Mouse (Mus musculus): ENCODE measurements around the gene Gm10229. TPM values are rescaled to one million over a fixed set of nuclear protein-coding genes. Genes with fewer than 3 reads are reported as not detected.
"Not testable (repeated sequence)": the region's sequence is repeated elsewhere in the genome, so short reads cannot be mapped to it uniquely, and the experiment has no call there.

Gene Gm10229
- polyA plus RNA-seq (2011; ENCODE audit: insufficient read depth, insufficient read length, low read depth, missing spikeins) = not detected in 2 replicates

- H3K27ac ChIP-seq (ENCODE audit: insufficient read depth, low read length); H3K9me3 ChIP-seq (replicated peaks; ENCODE audit: control insufficient read depth, insufficient read depth, low read length, poor library complexity, severe bottlenecking); H3K4me3 ChIP-seq (ENCODE audit: low read depth, low read length); H3K36me3 ChIP-seq (ENCODE audit: control insufficient read depth, insufficient read depth, low read length, poor library complexity, severe bottlenecking); H3K4me1 ChIP-seq (ENCODE audit: control insufficient read depth, insufficient read depth, low read length); H3K9ac ChIP-seq (ENCODE audit: low read depth, poor library complexity, severe bottlenecking); H3K27me3 ChIP-seq (ENCODE audit: control insufficient read depth, insufficient read depth, low read length, poor library complexity, severe bottlenecking): not testable (repeated sequence)
Observed at GRCm38 (mm10) chr16:89014984-89015383, at the start of gene Gm10229. Gene Gm10229, plus strand, starts transcription at chr16:89015284.

GRCm38 (mm10) chr16:89010659-89011058 lies 4.4 kb upstream of the Gm10229 start, which contains the start of gene Krtap22-2:
Gene Krtap22-2, minus strand, starts transcription at chr16:89010759.
- Histone ChIP-seq H3K9ac (ENCODE audit: low read depth, poor library complexity, severe bottlenecking) (no peak within 1 kb of the TSS), H3K27ac (ENCODE audit: insufficient read depth, low read length) (no peak within 1 kb of the TSS), H3K4me3 (ENCODE audit: low read depth, low read length) (no peak within 1 kb of the TSS), H3K9me3 (replicated peaks; ENCODE audit: control insufficient read depth, insufficient read depth, low read length, poor library complexity, severe bottlenecking) (no peaks in the 10 kb centered on the region), H3K4me1 (ENCODE audit: control insufficient read depth, insufficient read depth, low read length) (no peaks in the 10 kb centered on the region), H3K27me3 (ENCODE audit: control insufficient read depth, insufficient read depth, low read length, poor library complexity, severe bottlenecking) (no peaks in the 10 kb centered on the region), H3K36me3 (ENCODE audit: control insufficient read depth, insufficient read depth, low read length, poor library complexity, severe bottlenecking) (no peaks in the 10 kb centered on the region)
- TF ChIP-seq POLR2A (IDR thresholded peaks at IDR 0.05; ENCODE audit: insufficient read depth, low read length) (no peak), CTCF (IDR thresholded peaks at IDR 0.05; ENCODE audit: low read depth, low read length) (no peak), EP300 (IDR thresholded peaks at IDR 0.05; ENCODE audit: insufficient read depth, low read depth, low read length) (no peak)

- Histone ChIP-seq H3K9me3 (replicated peaks; ENCODE audit: control insufficient read depth, insufficient read depth, low read length, poor library complexity, severe bottlenecking) (no peaks in the 10 kb centered on the region), H3K4me3 (ENCODE audit: low read depth, low read length) (no peak overlapping the region), H3K4me1 (ENCODE audit: control insufficient read depth, insufficient read depth, low read length) (no peaks in the 10 kb centered on the region), H3K27me3 (ENCODE audit: control insufficient read depth, insufficient read depth, low read length, poor library complexity, severe bottlenecking) (no peaks in the 10 kb centered on the region), H3K36me3 (ENCODE audit: control insufficient read depth, insufficient read depth, low read length, poor library complexity, severe bottlenecking) (no peaks in the 10 kb centered on the region), H3K9ac (ENCODE audit: low read depth, poor library complexity, severe bottlenecking) (no peak overlapping the region), H3K27ac (ENCODE audit: insufficient read depth, low read length) (no peak overlapping the region)
- TF ChIP-seq POLR2A (IDR thresholded peaks at IDR 0.05; ENCODE audit: insufficient read depth, low read length) (no peak), CTCF (IDR thresholded peaks at IDR 0.05; ENCODE audit: low read depth, low read length) (no peak), EP300 (IDR thresholded peaks at IDR 0.05; ENCODE audit: insufficient read depth, low read depth, low read length) (no peak)
Observed at GRCm38 (mm10) chr16:89013973-89014372, 1.1 kb upstream of the Gm10229 start.

GRCm38 (mm10) chr16:89031399-89031798 lies 16.3 kb downstream of the Gm10229 start, which contains the start of gene Krtap6-1:
Gene Krtap6-1, plus strand, starts transcription at chr16:89031699.
- not testable (repeated sequence) for H3K9ac ChIP-seq (ENCODE audit: low read depth, poor library complexity, severe bottlenecking); H3K27ac ChIP-seq (ENCODE audit: insufficient read depth, low read length); H3K4me1 ChIP-seq (ENCODE audit: control insufficient read depth, insufficient read depth, low read length); H3K4me3 ChIP-seq (ENCODE audit: low read depth, low read length); H3K9me3 ChIP-seq (replicated peaks; ENCODE audit: control insufficient read depth, insufficient read depth, low read length, poor library complexity, severe bottlenecking); H3K27me3 ChIP-seq (ENCODE audit: control insufficient read depth, insufficient read depth, low read length, poor library complexity, severe bottlenecking); H3K36me3 ChIP-seq (ENCODE audit: control insufficient read depth, insufficient read depth, low read length, poor library complexity, severe bottlenecking)

DNA sequence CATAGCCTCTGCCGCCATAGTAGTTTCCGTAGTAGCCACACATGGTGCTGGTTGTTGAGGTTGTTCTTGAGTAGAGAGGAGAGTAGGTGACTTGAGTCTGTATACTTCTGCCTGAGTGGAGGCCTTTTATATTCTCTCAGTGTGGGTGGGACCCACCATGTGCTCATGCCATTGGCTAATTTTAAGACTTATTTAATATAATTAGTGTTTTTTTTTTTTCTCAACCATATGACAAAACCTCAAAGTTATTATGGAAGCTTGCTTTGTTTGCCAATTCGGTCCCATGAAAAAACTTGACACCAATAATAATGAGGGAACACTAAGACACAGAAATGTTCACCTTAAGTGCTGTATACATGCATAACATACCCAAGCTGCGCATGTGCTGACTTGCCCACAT lies 26.3 kb downstream of the Gm10229 start, which contains the start of gene Gm10228:
TSS of gene Gm10228 (minus strand) at position 101 of the 400 bp plus-strand sequence.
- H3K9me3 ChIP-seq (replicated peaks; ENCODE audit: control insufficient read depth, insufficient read depth, low read length, poor library complexity, severe bottlenecking); H3K4me3 ChIP-seq (ENCODE audit: low read depth, low read length); H3K4me1 ChIP-seq (ENCODE audit: control insufficient read depth, insufficient read depth, low read length); H3K27me3 ChIP-seq (ENCODE audit: control insufficient read depth, insufficient read depth, low read length, poor library complexity, severe bottlenecking); H3K36me3 ChIP-seq (ENCODE audit: control insufficient read depth, insufficient read depth, low read length, poor library complexity, severe bottlenecking); H3K9ac ChIP-seq (ENCODE audit: low read depth, poor library complexity, severe bottlenecking); H3K27ac ChIP-seq (ENCODE audit: insufficient read depth, low read length): not testable (repeated sequence)

DNA sequence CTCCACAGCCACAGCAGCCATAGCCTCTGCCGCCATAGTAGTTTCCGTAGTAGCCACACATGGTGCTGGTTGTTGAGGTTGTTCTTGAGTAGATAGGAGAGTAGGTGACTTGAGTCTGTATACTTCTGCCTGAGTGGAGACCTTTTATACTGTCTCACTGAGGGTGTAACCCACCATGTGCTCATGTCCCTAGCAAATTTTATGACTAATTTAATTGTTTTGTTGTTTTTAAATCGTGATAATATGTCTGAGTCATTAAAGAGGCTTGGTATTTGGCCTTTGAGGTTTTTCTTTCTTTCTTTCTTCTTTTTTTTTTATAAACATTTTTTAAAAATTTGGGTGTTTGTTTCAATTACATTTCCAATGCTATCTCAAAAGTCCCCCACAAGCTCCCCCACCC lies 32.7 kb downstream of the Gm10229 start, which contains the start of gene Krtap6-5:
TSS of gene Krtap6-5 (minus strand) at position 101 of the 400 bp plus-strand sequence.
- TF ChIP-seq EP300 (IDR thresholded peaks at IDR 0.05; ENCODE audit: insufficient read depth, low read depth, low read length) = no peak
- TF ChIP-seq POLR2A (IDR thresholded peaks at IDR 0.05; ENCODE audit: insufficient read depth, low read length) = no peak
- no peak for TF ChIP-seq CTCF (IDR thresholded peaks at IDR 0.05; ENCODE audit: low read depth, low read length)
- Histone ChIP-seq H3K4me1 (ENCODE audit: control insufficient read depth, insufficient read depth, low read length) (no peaks in the 10 kb centered on the region), H3K9ac (ENCODE audit: low read depth, poor library complexity, severe bottlenecking) (no peak within 1 kb of the TSS)

GRCm38 (mm10) chr16:89063902-89064301 lies 48.8 kb downstream of the Gm10229 start, which contains the start of gene 1110025L11Rik:
Gene 1110025L11Rik, minus strand, starts transcription at chr16:89064002.
- not testable (repeated sequence) for H3K9ac ChIP-seq (ENCODE audit: low read depth, poor library complexity, severe bottlenecking); H3K9me3 ChIP-seq (replicated peaks; ENCODE audit: control insufficient read depth, insufficient read depth, low read length, poor library complexity, severe bottlenecking); H3K27ac ChIP-seq (ENCODE audit: insufficient read depth, low read length); H3K4me3 ChIP-seq (ENCODE audit: low read depth, low read length); H3K4me1 ChIP-seq (ENCODE audit: control insufficient read depth, insufficient read depth, low read length); H3K27me3 ChIP-seq (ENCODE audit: control insufficient read depth, insufficient read depth, low read length, poor library complexity, severe bottlenecking); H3K36me3 ChIP-seq (ENCODE audit: control insufficient read depth, insufficient read depth, low read length, poor library complexity, severe bottlenecking)

More for the DNA sequence above, 32.7 kb downstream of the Gm10229 start, which contains the start of gene Krtap6-5:
- H3K27me3 ChIP-seq (ENCODE audit: control insufficient read depth, insufficient read depth, low read length, poor library complexity, severe bottlenecking) = no peaks in the 10 kb centered on the region
- H3K4me3 ChIP-seq (ENCODE audit: low read depth, low read length) = no peak within 1 kb of the TSS
- no peak within 1 kb of the TSS for H3K27ac ChIP-seq (ENCODE audit: insufficient read depth, low read length)
- no peaks in the 10 kb centered on the region for H3K36me3 ChIP-seq (ENCODE audit: control insufficient read depth, insufficient read depth, low read length, poor library complexity, severe bottlenecking)
- no peaks in the 10 kb centered on the region for H3K9me3 ChIP-seq (replicated peaks; ENCODE audit: control insufficient read depth, insufficient read depth, low read length, poor library complexity, severe bottlenecking)

Other genes starting within 250 kb of the Gm10229 start
- not detected in 2 replicates for gene 2310057N15Rik, start 241.1 kb upstream of the Gm10229 start, polyA plus RNA-seq (2011; ENCODE audit: insufficient read depth, insufficient read length, low read depth, missing spikeins)
- gene Gm5965, start 237.4 kb upstream of the Gm10229 start, polyA plus RNA-seq (2011; ENCODE audit: insufficient read depth, insufficient read length, low read depth, missing spikeins) = not detected in 2 replicates
- gene Gm20741, start 203.1 kb upstream of the Gm10229 start, polyA plus RNA-seq (2011; ENCODE audit: insufficient read depth, insufficient read length, low read depth, missing spikeins) = not detected in 2 replicates
- not detected in 2 replicates for gene Krtap15, start 195.1 kb upstream of the Gm10229 start, polyA plus RNA-seq (2011; ENCODE audit: insufficient read depth, insufficient read length, low read depth, missing spikeins)
- gene Krtap14, start 189.1 kb upstream of the Gm10229 start, polyA plus RNA-seq (2011; ENCODE audit: insufficient read depth, insufficient read length, low read depth, missing spikeins) = not detected in 2 replicates
- not detected in 2 replicates for gene Krtap19-1, start 145.9 kb upstream of the Gm10229 start, polyA plus RNA-seq (2011; ENCODE audit: insufficient read depth, insufficient read length, low read depth, missing spikeins)
- gene Krtap19-2, start 141.0 kb upstream of the Gm10229 start, polyA plus RNA-seq (2011; ENCODE audit: insufficient read depth, insufficient read length, low read depth, missing spikeins) = not detected in 2 replicates
- gene Krtap19-3, start 137.2 kb upstream of the Gm10229 start, polyA plus RNA-seq (2011; ENCODE audit: insufficient read depth, insufficient read length, low read depth, missing spikeins) = not detected in 2 replicates
- gene Krtap19-4, start 130.2 kb upstream of the Gm10229 start, polyA plus RNA-seq (2011; ENCODE audit: insufficient read depth, insufficient read length, low read depth, missing spikeins) = not detected in 2 replicates
- gene Krtap19-5, start 118.8 kb upstream of the Gm10229 start, polyA plus RNA-seq (2011; ENCODE audit: insufficient read depth, insufficient read length, low read depth, missing spikeins) = not detected in 2 replicates
- gene Krtap19-9b, start 83.0 kb upstream of the Gm10229 start, polyA plus RNA-seq (2011; ENCODE audit: insufficient read depth, insufficient read length, low read depth, missing spikeins) = not detected in 2 replicates
- gene Krtap16-3, start 52.4 kb upstream of the Gm10229 start, polyA plus RNA-seq (2011; ENCODE audit: insufficient read depth, insufficient read length, low read depth, missing spikeins) = not detected in 2 replicates
- not detected in 2 replicates for gene Krtap22-2, start 4.5 kb upstream of the Gm10229 start, polyA plus RNA-seq (2011; ENCODE audit: insufficient read depth, insufficient read length, low read depth, missing spikeins)
- gene Krtap6-1, start 16.4 kb downstream of the Gm10229 start, polyA plus RNA-seq (2011; ENCODE audit: insufficient read depth, insufficient read length, low read depth, missing spikeins) = not detected in 2 replicates
- not detected in 2 replicates for gene Gm10228, start 26.2 kb downstream of the Gm10229 start, polyA plus RNA-seq (2011; ENCODE audit: insufficient read depth, insufficient read length, low read depth, missing spikeins)
- gene Krtap6-5, start 32.6 kb downstream of the Gm10229 start, polyA plus RNA-seq (2011; ENCODE audit: insufficient read depth, insufficient read length, low read depth, missing spikeins) = not detected in 2 replicates
- gene 1110025L11Rik, start 48.7 kb downstream of the Gm10229 start, polyA plus RNA-seq (2011; ENCODE audit: insufficient read depth, insufficient read length, low read depth, missing spikeins) = not detected in 2 replicates
- not detected in 2 replicates for gene Krtap6-3, start 68.7 kb downstream of the Gm10229 start, polyA plus RNA-seq (2011; ENCODE audit: insufficient read depth, insufficient read length, low read depth, missing spikeins)
- not detected in 2 replicates for gene Gm6358, start 125.6 kb downstream of the Gm10229 start, polyA plus RNA-seq (2011; ENCODE audit: insufficient read depth, insufficient read length, low read depth, missing spikeins)
- gene Gm10061, start 135.8 kb downstream of the Gm10229 start, polyA plus RNA-seq (2011; ENCODE audit: insufficient read depth, insufficient read length, low read depth, missing spikeins) = not detected in 2 replicates
- not detected in 2 replicates for gene Gm9789, start 142.7 kb downstream of the Gm10229 start, polyA plus RNA-seq (2011; ENCODE audit: insufficient read depth, insufficient read length, low read depth, missing spikeins)
- not detected in 2 replicates for gene Gm7735, start 154.2 kb downstream of the Gm10229 start, polyA plus RNA-seq (2011; ENCODE audit: insufficient read depth, insufficient read length, low read depth, missing spikeins)
- gene 1110057P08Rik, start 159.5 kb downstream of the Gm10229 start, polyA plus RNA-seq (2011; ENCODE audit: insufficient read depth, insufficient read length, low read depth, missing spikeins) = not detected in 2 replicates
- gene Krtap20-2, start 190.6 kb downstream of the Gm10229 start, polyA plus RNA-seq (2011; ENCODE audit: insufficient read depth, insufficient read length, low read depth, missing spikeins) = not detected in 2 replicates